Mouse (Mus musculus) kidney, postnatal 0 days (tissue): ENCODE data around the gene Thoc5. TPM values are rescaled to one million over a fixed set of nuclear protein-coding genes. Genes with fewer than 3 reads are reported as not detected.

ENCODE experiments used
- ATAC-seq: fragments of 200-750 bp; cut with Nextera tagmentation; replicated peaks from 2 replicates; pipeline ENCODE4 v1.8.0; 2017; ENCODE audit warnings: low read depth, moderate number of reproducible peaks, moderate TSS enrichment, moderate library complexity; ENCODE audit not compliant: low FRiP score
- DNase-seq: peaks from one replicate; pipeline ENCODE4 v3.0.0-alpha.2; 2016; ENCODE audit warnings: low spot score
- H3K27ac ChIP-seq: fragments of 300-500 bp; sonication (generic); 2 replicates; pipeline ENCODE4 v1.5.1; 2014; ENCODE audit warnings: mild to moderate bottlenecking
- H3K27me3 ChIP-seq: fragments of 300-500 bp; sonication (generic); 2 replicates; pipeline ENCODE4 v1.6.1; 2014; ENCODE audit warnings: low read length, mixed read lengths; ENCODE audit not compliant: insufficient read depth
- H3K36me3 ChIP-seq: fragments of 300-500 bp; sonication (generic); 2 replicates; pipeline ENCODE4 v1.6.1; 2014; ENCODE audit warnings: low read length, mixed read lengths; ENCODE audit not compliant: insufficient read depth
- H3K4me1 ChIP-seq: fragments of 300-500 bp; sonication (generic); replicated peaks from 2 replicates; pipeline ENCODE4 v1.6.1; 2014; ENCODE audit warnings: antibody characterized with exemption, low read length, mixed read lengths; ENCODE audit not compliant: insufficient read depth
- H3K4me2 ChIP-seq: fragments of 300-500 bp; sonication (generic); 2 replicates; pipeline ENCODE4 v1.6.1; 2014; ENCODE audit warnings: mild to moderate bottlenecking, low read length, moderate library complexity, mixed read lengths
- H3K4me3 ChIP-seq: fragments of 300-500 bp; sonication (generic); replicated peaks from 2 replicates; pipeline ENCODE4 v1.5.1; 2014; ENCODE audit warnings: low read depth, low read length
- H3K9ac ChIP-seq: fragments of 300-500 bp; sonication (generic); 2 replicates; pipeline ENCODE4 v1.6.1; 2014; ENCODE audit warnings: low read depth, low read length
- H3K9me3 ChIP-seq: fragments of 300-500 bp; sonication (generic); replicated peaks from 2 replicates; pipeline ENCODE4 v1.6.1; 2016; ENCODE audit warnings: low read length, inconsistent platforms, mixed read lengths
- CTCF ChIP-seq: IDR thresholded peaks from 2 replicates; pipeline ENCODE4 v1.5.1; 2016; ENCODE audit warnings: antibody characterized with exemption, low read depth, mild to moderate bottlenecking, moderate library complexity
- WGBS: fragments of 180-500 bp; shearing (Covaris S2); extraction: QIAGEN DNeasy Blood & Tissue Kit; methylation state at CpG from one replicate; pipeline ENCODE4 v1.1.7; 2014; 5-methylcytosine and 5-hydroxymethylcytosine counted together
- polyA plus RNA-seq: library from polyadenylated mRNA; unstranded; fragments of >200 nt; fragmentation: Nextera tagmentation; extraction: Ambion mirVana; gene quantifications from 2 replicates; pipeline ENCODE4 v1.2.1, GENCODE M21; 2015

The Thoc5 gene
- polyA plus RNA-seq, 1 experiment from 2014 or later: 27.3 TPM

- Histone ChIP-seq H3K4me1 (peaks cover 1% of the 10 kb centered on the region; the same call in 1 of the 2 replicates), H3K36me3 (no peaks in the 10 kb centered on the region), H3K9ac (no peak overlapping the region), H3K27me3 (no peaks in the 10 kb centered on the region), H3K27ac (no peak overlapping the region), H3K4me2 (no peak overlapping the region), H3K9me3 (no peaks in the 10 kb centered on the region), H3K4me3 (no peak overlapping the region)
- no peak for TF ChIP-seq CTCF
- DNase-seq: no peak
- 60% methylated on average over 5 of the region's 5 CpGs for WGBS
- ATAC-seq: no peak
Observed at GRCm38 (mm10) chr11:4936243-4936642, 41.1 kb downstream of the Thoc5 start.

DNA sequence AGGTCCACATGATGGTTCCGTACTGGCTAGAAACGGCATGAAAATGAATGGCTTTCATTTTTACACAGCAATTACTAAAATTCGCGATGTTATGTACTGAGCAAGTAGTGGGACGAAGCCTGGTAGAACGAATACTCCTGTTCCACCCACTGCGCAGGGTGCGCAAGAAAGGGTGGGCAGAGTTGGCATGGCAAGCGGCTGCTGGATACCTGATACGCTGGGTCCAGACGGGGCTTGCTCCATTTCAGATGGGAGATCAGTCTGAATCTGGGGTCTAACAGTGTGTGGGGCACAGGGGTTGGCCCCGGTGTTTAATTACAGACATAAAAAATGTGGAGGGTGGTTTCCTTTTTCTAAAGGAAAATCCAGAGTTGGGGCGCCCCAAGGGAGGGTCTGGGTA lies 51.4 kb downstream of the Thoc5 start:
- H3K4me3 ChIP-seq: peak overlapping the region; percentile 46
- WGBS: 38% methylated on average over 13 of the region's 13 CpGs
- H3K27me3 ChIP-seq: peaks cover 51% of the 10 kb centered on the region
- TF ChIP-seq CTCF: no peak
- ATAC-seq: no peak
- H3K36me3 ChIP-seq: no peaks in the 10 kb centered on the region
- H3K9me3 ChIP-seq: no peaks in the 10 kb centered on the region
- H3K4me1 ChIP-seq: peaks cover 13% of the 10 kb centered on the region; the same call in 1 of the 2 replicates
- no peak for DNase-seq
- H3K9ac ChIP-seq: no peak overlapping the region
- peak overlapping the region; percentile 87; the same call in 1 of the 2 replicates for H3K4me2 ChIP-seq
- no peak overlapping the region for H3K27ac ChIP-seq

- peak; percentile 30; the same call in 1 of the 2 replicates for TF ChIP-seq CTCF
- under 1% methylated on average over 120 of the region's 120 CpGs for WGBS
- Histone ChIP-seq H3K4me2 (peak overlapping the region; percentile 87), H3K36me3 (no peaks in the 10 kb centered on the region), H3K9me3 (no peaks in the 10 kb centered on the region), H3K27me3 (peaks cover 51% of the 10 kb centered on the region), H3K27ac (no peak overlapping the region), H3K9ac (no peak overlapping the region), H3K4me3 (peak overlapping the region; percentile 46), H3K4me1 (peaks cover 13% of the 10 kb centered on the region; the same call in 1 of the 2 replicates)
- peak; percentile 76 for ATAC-seq
- peak; percentile 34 for DNase-seq
Observed at GRCm38 (mm10) chr11:4946947-4947812, 52.1 kb downstream of the Thoc5 start.

GRCm38 (mm10) chr11:4947813-4948174 lies 52.7 kb downstream of the Thoc5 start, which contains the start of gene Nefh:
Nefh (minus strand) TSS chr11:4948064.
- Histone ChIP-seq H3K4me1 (peaks cover 13% of the 10 kb centered on the region; the same call in 1 of the 2 replicates), H3K9ac (no peak within 1 kb of the TSS), H3K27me3 (peaks cover 56% of the 10 kb centered on the region), H3K9me3 (no peaks in the 10 kb centered on the region), H3K36me3 (no peaks in the 10 kb centered on the region), H3K4me2 (peak within 1 kb of the TSS; percentile 87), H3K27ac (no peak within 1 kb of the TSS), H3K4me3 (peak within 1 kb of the TSS; percentile 46)
- TF ChIP-seq CTCF: no peak
- ATAC-seq: no peak
- DNase-seq: no peak
- 1% methylated on average over 38 of the region's 41 CpGs for WGBS

GRCm38 (mm10) chr11:4948792-4949191 lies 53.7 kb downstream of the Thoc5 start:
- H3K27ac ChIP-seq: no peak overlapping the region
- no peak overlapping the region for H3K4me2 ChIP-seq
- no peak for DNase-seq
- WGBS: 37% methylated on average over 8 of the region's 8 CpGs
- ATAC-seq: no peak
- no peak for TF ChIP-seq CTCF
- H3K4me3 ChIP-seq: no peak overlapping the region
- H3K9ac ChIP-seq: no peak overlapping the region
- peaks cover 61% of the 10 kb centered on the region for H3K27me3 ChIP-seq
- H3K4me1 ChIP-seq: peaks cover 13% of the 10 kb centered on the region; the same call in 1 of the 2 replicates
- H3K9me3 ChIP-seq: no peaks in the 10 kb centered on the region
- no peaks in the 10 kb centered on the region for H3K36me3 ChIP-seq

- Histone ChIP-seq H3K4me3 (no peak overlapping the region), H3K27ac (no peak overlapping the region), H3K4me2 (no peak overlapping the region), H3K9ac (no peak overlapping the region), H3K4me1 (peaks cover 13% of the 10 kb centered on the region; the same call in 1 of the 2 replicates), H3K36me3 (no peaks in the 10 kb centered on the region), H3K27me3 (peaks cover 65% of the 10 kb centered on the region), H3K9me3 (no peaks in the 10 kb centered on the region)
- DNase-seq (peak; percentile 82), ATAC-seq (no peak)
- 5% methylated on average over 23 of the region's 23 CpGs for WGBS
- no peak for TF ChIP-seq CTCF
Observed at GRCm38 (mm10) chr11:4949256-4950044, 54.3 kb downstream of the Thoc5 start.
